Mouse (Mus musculus) 416B (cell line): ENCODE measurements around the gene Csf1.
A peak's percentile ranks its signal among the peaks of the same experiment; 100 is the strongest.

ENCODE experiments used
- DNase-seq: peaks from one replicate; pipeline ENCODE4 v3.0.0; 2011; ENCODE audit warnings: low read depth

Gene Csf1

GRCm38 (mm10) chr3:107781304-107781703, 21.0 kb upstream of the Csf1 start:
- no peak for DNase-seq

DNA sequence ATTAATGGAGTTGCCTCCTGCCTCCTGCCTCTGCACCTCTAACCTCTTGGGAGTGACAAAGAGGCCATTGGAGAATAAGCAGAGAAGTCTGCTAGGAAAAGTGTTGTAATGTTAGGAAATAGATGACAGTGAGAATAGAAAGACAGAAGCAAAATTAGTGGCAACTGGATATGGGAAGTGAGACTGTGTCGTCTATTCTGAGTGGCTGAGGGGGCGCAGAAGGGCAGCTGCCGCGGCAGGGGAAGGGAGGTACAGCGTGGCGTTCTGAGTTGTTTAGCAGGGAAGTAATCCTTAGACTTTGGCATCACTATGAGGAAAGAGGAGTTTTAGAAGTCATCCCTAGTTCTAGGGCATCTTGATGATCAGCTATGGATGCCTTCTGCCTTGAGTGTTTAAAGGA, 17.7 kb upstream of the Csf1 start:
- DNase-seq: no peak

GRCm38 (mm10) chr3:107776295-107776694, 16.0 kb upstream of the Csf1 start:
- DNase-seq: peak; percentile 25

GRCm38 (mm10) chr3:107775736-107776135, 15.5 kb upstream of the Csf1 start:
- no peak for DNase-seq

- no peak for DNase-seq
Measured at GRCm38 (mm10) chr3:107775056-107775455, 14.8 kb upstream of the Csf1 start.

DNA sequence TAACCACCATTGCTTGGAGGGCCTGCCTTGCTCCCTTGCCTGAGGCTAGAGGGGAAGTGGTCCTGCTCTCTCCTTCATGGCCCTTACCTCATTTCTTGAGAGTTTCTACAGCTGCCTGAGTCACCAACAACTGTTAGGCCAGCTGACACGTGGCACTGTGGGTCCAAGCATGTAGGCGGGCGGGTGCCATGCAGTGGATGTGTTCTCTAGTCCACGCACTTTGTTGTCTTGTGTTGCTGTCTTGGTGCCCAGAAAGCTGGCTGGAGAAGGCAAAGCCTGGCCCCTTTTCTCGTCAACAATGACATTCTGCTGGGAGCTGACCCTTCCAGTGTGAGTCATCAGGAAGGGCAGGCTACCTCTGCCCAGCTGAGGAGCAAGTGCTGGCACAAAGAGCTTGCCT, 12.6 kb upstream of the Csf1 start:
- peak; percentile 65 for DNase-seq

GRCm38 (mm10) chr3:107769692-107770091, 9.4 kb upstream of the Csf1 start:
- DNase-seq: peak; percentile 42

DNA sequence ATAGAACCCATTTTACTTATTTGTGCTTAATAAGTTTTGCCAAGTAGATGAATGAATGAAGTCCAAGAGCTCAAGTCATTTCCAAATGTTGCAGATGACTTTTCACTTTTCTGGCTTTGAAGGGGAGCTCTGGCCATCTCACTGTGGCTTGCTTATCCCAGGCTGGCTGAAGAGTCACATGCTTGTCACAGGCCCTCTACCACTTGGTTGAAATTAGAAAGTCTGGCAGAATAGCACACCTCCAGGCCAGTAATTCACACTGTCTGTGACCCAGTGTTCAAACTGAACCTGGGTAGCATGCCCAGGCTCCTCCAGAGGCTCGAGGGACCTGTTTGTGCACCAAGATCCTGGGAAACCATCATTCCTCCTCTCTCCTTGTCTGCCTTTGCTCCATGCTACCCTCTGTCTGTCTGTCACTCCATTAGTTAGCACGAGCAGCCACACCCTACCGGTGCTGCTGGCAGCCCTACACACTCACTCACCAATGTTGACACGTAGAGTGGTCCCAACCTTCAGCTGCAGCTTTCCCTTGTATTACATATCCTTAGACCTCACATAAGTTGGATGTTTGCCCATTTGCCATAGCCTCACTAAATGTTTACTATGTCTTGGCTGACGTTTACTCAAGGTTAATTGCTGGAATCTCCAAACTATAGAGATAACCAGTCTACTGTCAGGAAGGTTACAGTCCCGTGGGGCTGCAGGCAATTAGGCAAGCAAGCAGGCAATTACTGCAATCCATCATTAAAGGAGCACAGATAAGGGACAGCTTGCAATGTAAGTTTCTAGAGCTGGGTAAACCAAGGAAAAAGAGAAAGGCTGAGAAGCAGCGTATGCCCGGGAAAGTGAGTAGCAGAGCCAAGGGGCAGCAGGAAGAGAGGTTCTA, 8.1 kb upstream of the Csf1 start:
- no peak for DNase-seq

- DNase-seq: no peak
Measured at GRCm38 (mm10) chr3:107766804-107767203, 6.5 kb upstream of the Csf1 start.

GRCm38 (mm10) chr3:107765979-107766378, 5.7 kb upstream of the Csf1 start:
- no peak for DNase-seq

DNA sequence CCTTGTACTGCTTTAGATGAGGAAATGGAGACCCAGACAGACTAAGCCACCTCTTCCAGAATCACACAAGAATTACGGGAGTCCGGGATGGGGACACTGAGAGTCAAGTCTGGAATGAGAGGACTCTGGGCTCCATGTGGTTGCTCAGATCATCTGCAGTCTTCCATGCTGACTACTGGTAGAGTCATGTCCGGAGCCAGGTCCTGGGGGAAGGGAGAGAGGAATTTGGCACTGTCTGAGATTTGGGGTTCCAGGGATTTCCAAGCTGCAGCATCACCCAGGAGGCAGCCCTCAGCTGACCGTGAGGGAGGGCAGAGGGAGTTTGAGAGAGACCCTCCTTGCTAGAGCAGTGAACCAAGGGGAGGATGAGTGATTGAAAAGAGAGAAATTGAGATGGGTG, 3.3 kb upstream of the Csf1 start:
- no peak for DNase-seq

- DNase-seq: no peak
Measured at GRCm38 (mm10) chr3:107761446-107761845, 1.2 kb upstream of the Csf1 start.

GRCm38 (mm10) chr3:107760771-107761170, 502 bp upstream of the Csf1 start:
- no peak for DNase-seq

- peak; percentile 26 for DNase-seq
Measured at GRCm38 (mm10) chr3:107758638-107759037, 1.6 kb downstream of the Csf1 start.

GRCm38 (mm10) chr3:107758176-107758575, 2.1 kb downstream of the Csf1 start:
- no peak for DNase-seq

GRCm38 (mm10) chr3:107757365-107758129, 2.7 kb downstream of the Csf1 start:
- no peak for DNase-seq

GRCm38 (mm10) chr3:107756481-107756866, 3.8 kb downstream of the Csf1 start:
- no peak for DNase-seq

- DNase-seq: no peak
Measured at GRCm38 (mm10) chr3:107755702-107756480, 4.4 kb downstream of the Csf1 start.

- peak; percentile 71 for DNase-seq
Measured at GRCm38 (mm10) chr3:107754632-107755031, 5.6 kb downstream of the Csf1 start.

DNA sequence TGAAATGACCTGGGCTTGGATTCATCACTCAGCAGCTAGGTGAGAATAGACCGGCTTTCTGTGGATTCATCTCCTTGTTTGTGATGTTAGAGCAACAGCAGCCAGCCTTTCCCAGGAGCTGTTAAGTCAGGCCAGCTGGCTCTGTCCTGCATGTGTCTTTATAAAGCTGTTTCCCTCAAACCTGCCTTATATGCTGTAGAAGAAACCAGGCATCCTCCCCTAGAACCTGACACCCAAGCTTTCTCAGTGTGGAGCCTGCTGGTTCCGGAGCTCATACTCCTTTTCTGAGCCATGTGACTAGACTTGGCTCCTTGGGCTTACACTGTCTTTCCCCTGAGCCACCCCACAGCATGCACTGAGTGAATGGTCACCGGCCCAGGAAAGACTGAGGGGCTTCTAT, 8.7 kb downstream of the Csf1 start:
- DNase-seq: no peak

GRCm38 (mm10) chr3:107750775-107751540, 9.3 kb downstream of the Csf1 start:
- peak; percentile 63 for DNase-seq

GRCm38 (mm10) chr3:107749446-107749845, 10.8 kb downstream of the Csf1 start:
- DNase-seq: no peak
